Comparison of ENCODE assay signal across 8 mouse cellular contexts in the genomic region with DNA sequence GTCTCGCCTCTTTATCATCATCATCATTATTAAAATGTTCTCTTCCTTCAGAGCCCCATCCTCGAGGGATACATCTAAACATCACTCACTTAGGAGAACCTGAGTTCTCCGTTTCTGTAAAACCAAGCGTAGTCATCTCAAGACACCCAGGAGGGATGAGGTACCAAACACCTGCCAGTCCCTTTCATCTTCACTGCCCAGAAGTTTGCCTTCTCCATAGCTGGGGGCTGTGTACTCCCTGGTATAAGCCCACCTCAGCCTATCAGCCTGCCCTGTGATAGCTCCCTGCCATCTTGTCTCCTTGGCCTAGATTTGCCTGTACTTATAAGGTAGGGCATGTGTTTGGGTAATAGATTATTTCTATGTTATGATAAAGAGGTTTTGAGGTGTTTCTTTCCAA. TPM values are rescaled to one million over a fixed set of nuclear protein-coding genes. Genes with fewer than 3 reads are reported as not detected.
DNase-seq lines count a peak whose midpoint lies in the region; TF ChIP-seq lines count a peak whose summit lies in the region.
"Had no signal": no experiment of that assay in that cellular context is flagged by ENCODE, and none has a peak within 500 bp of the region (broad histone marks: within the 10 kb centered on the region; RNA-seq: fewer than 3 reads in every experiment).

No protein-coding gene starts in this region.

- DNase-seq in thymus, adult 2 months, result no peak
- no peak for DNase-seq in thymus, postnatal 36 days
- DNase-seq in forebrain, embryonic 10.5 days (ENCODE audit: extremely low spot score, low spot score), result no peak
- no peak for DNase-seq in liver, adult 2 months (ENCODE audit: extremely low read depth, low read depth, low spot score)
- DNase-seq in adrenal gland, postnatal 10 days, result no peak
- no peak for DNase-seq in kidney, postnatal 14 days

- peak overlapping the region; percentile 94 for H3K4me3 ChIP-seq in thymus, adult 2 months (ENCODE audit: control insufficient read depth, insufficient read depth, low read length)
- H3K4me3 ChIP-seq in forebrain, embryonic 10.5 days, result peak overlapping the region; percentile 91
- peak overlapping the region; percentile 77 for H3K4me3 ChIP-seq in liver, adult 2 months (ENCODE audit: insufficient read depth, low read depth, low read length)
- H3K4me3 ChIP-seq in small intestine, adult 2 months (ENCODE audit: low read depth, low read length), result peak overlapping the region; percentile 82

- 19% methylated on average over 4 of the region's 4 CpGs for WGBS in thymus, adult 2 months
- 10% methylated on average over 4 of the region's 4 CpGs for WGBS in forebrain, embryonic 10.5 days
- WGBS in liver, adult 2 months, result 19% methylated on average over 4 of the region's 4 CpGs
- WGBS in small intestine, adult 2 months, result 10% methylated on average over 4 of the region's 4 CpGs

- no peaks in the 10 kb centered on the region for H3K27me3 ChIP-seq in thymus, adult 2 months (ENCODE audit: control insufficient read depth, insufficient read depth, low read length)
- peaks cover 12% of the 10 kb centered on the region for H3K27me3 ChIP-seq in forebrain, embryonic 10.5 days (ENCODE audit: poor library complexity, severe bottlenecking)
- no peaks in the 10 kb centered on the region for H3K27me3 ChIP-seq in liver, adult 2 months (ENCODE audit: control insufficient read depth, insufficient read depth, low read length)
- H3K27me3 ChIP-seq in small intestine, adult 2 months (ENCODE audit: control insufficient read depth, insufficient read depth, low read length), result no peaks in the 10 kb centered on the region

- peak overlapping the region; percentile 97; the same call in 1 of the 2 replicates for H3K9ac ChIP-seq in liver, adult 2 months (ENCODE audit: low read depth, low read length)

- H3K79me2 ChIP-seq in liver, adult 2 months (ENCODE audit: control insufficient read depth, insufficient read depth, low read length), result peaks cover 23% of the 10 kb centered on the region

- no peak overlapping the region for H3K27ac ChIP-seq in thymus, adult 2 months (ENCODE audit: control insufficient read depth, insufficient read depth, low read length)
- no peak overlapping the region for H3K27ac ChIP-seq in forebrain, embryonic 10.5 days
- no peak overlapping the region for H3K27ac ChIP-seq in liver, adult 2 months (replicated peaks; ENCODE audit: insufficient read depth, low read depth, low read length)
- H3K27ac ChIP-seq in small intestine, adult 2 months (ENCODE audit: insufficient read depth, low read depth, low read length), result no peak overlapping the region

- no peak for TF ChIP-seq POLR2A in thymus, adult 2 months (IDR thresholded peaks at IDR 0.05; ENCODE audit: control insufficient read depth, extremely low read depth, insufficient read depth, low read length, poor library complexity)
- no peak for TF ChIP-seq POLR2A in liver, adult 2 months (IDR thresholded peaks at IDR 0.05; ENCODE audit: extremely low read depth, insufficient read depth, low read length)
- no peak for TF ChIP-seq POLR2A in small intestine, adult 2 months (IDR thresholded peaks at IDR 0.05; ENCODE audit: low read depth, low read length)

- H3K9me3 ChIP-seq in forebrain, embryonic 10.5 days, result no peaks in the 10 kb centered on the region

- TF ChIP-seq CTCF in thymus, adult 2 months (IDR thresholded peaks at IDR 0.05; ENCODE audit: borderline replicate concordance, control insufficient read depth, extremely low read depth, insufficient read depth, low read length, poor library complexity), result no peak
- no peak for TF ChIP-seq CTCF in liver, adult 2 months (IDR thresholded peaks at IDR 0.05; ENCODE audit: low read depth, low read length)
- no peak for TF ChIP-seq CTCF in small intestine, adult 2 months (IDR thresholded peaks at IDR 0.05; ENCODE audit: extremely low read depth, insufficient read length, insufficient replicate concordance, low read depth, low read length)

- no peaks in the 10 kb centered on the region for H3K36me3 ChIP-seq in thymus, adult 2 months (ENCODE audit: control insufficient read depth, insufficient read depth, low read length)
- H3K36me3 ChIP-seq in forebrain, embryonic 10.5 days (replicated peaks), result no peaks in the 10 kb centered on the region; the same call in 1 of the 2 replicates
- H3K36me3 ChIP-seq in liver, adult 2 months (ENCODE audit: control insufficient read depth, insufficient read depth, low read length), result no peaks in the 10 kb centered on the region
- no peaks in the 10 kb centered on the region for H3K36me3 ChIP-seq in small intestine, adult 2 months (ENCODE audit: control insufficient read depth, insufficient read depth, low read length)

- peaks cover 8% of the 10 kb centered on the region for H3K4me1 ChIP-seq in thymus, adult 2 months (replicated peaks; ENCODE audit: control insufficient read depth, insufficient read depth, low read length)
- peaks cover 8% of the 10 kb centered on the region for H3K4me1 ChIP-seq in forebrain, embryonic 10.5 days
- peaks cover 10% of the 10 kb centered on the region for H3K4me1 ChIP-seq in liver, adult 2 months (ENCODE audit: control insufficient read depth, insufficient read depth, low read length)
- peaks cover 6% of the 10 kb centered on the region; the same call in 1 of the 2 replicates for H3K4me1 ChIP-seq in small intestine, adult 2 months (ENCODE audit: control insufficient read depth, insufficient read depth, insufficient read length, low read length)

RNA-seq across cellular contexts. Expression of a gene that starts 1.1 kb away (rescaled TPM):
- 14.1 and 16.0 TPM in 2 replicates for polyA plus RNA-seq in thymus, adult 2 months (2012; rRNA removed)
- 32.8 and 33.2 TPM in 2 replicates for polyA plus RNA-seq in forebrain, embryonic 10.5 days (2016; fragmentation: Nextera tagmentation; extraction: Ambion mirVana)
- total RNA-seq in liver, adult 2 months (2014; rRNA removed), result 29.6 and 33.5 TPM in 2 replicates
- polyA plus RNA-seq in liver, adult 2 months (2012; rRNA removed), result 4.7 and 5.5 TPM in 2 replicates
- 1.5 and 2.6 TPM in 2 replicates for polyA plus RNA-seq in small intestine, adult 2 months (2012; rRNA removed)
- total RNA-seq in adrenal gland, postnatal 10 days (2021), result 10 to 100 TPM; 59.2 to 60.8 TPM

RNA-seq across cellular contexts. Expression of a gene that starts 46.9 kb away (rescaled TPM):
- 0.10 TPM in 1 of 2 replicates, not detected in the other for polyA plus RNA-seq in thymus, adult 2 months (2012; rRNA removed)
- polyA plus RNA-seq in forebrain, embryonic 10.5 days (2016; fragmentation: Nextera tagmentation; extraction: Ambion mirVana), result 0.10 TPM in 1 of 2 replicates, not detected in the other
- total RNA-seq in liver, adult 2 months (2014; rRNA removed), result not detected in 2 replicates
- polyA plus RNA-seq in liver, adult 2 months (2012; rRNA removed), result not detected in 2 replicates
- polyA plus RNA-seq in small intestine, adult 2 months (2012; rRNA removed), result not detected in 2 replicates
- 1 to 10 TPM in 1 of 2 experiments, under 1 TPM in 1; 0.90 to 1.8 TPM for total RNA-seq in adrenal gland, postnatal 10 days (2021)
- polyA plus RNA-seq: large intestine, adult 2 months had no signal
